Mouse (Mus musculus): ENCODE data around the gene Lrrc61. TPM values are rescaled to one million over a fixed set of nuclear protein-coding genes. Genes with fewer than 3 reads are reported as not detected.

Gene Lrrc61
- polyA plus RNA-seq, 1 experiment from 2014 or later = 9.6 TPM

DNA sequence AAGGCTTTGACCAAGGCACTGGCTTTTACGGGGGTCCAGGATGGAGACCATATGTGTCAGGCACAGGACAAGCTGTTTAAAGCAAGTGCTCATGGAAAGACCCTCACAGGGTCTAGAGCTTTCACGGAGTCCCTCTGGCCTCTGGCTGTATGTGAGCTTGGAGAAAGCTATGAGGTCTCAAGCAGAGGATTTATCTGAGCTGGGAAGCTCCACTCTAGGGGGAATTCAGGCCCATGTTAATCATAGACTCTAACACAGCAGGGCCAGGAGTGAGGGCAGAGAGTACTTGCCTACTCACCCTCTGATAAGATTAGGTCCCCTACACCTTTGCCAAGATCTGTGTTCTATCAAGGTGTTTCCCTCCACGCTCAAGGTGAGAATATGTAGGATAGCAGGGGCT lies 12.0 kb upstream of the Lrrc61 start:
- H3K4me2 ChIP-seq (ENCODE audit: low read depth, low read length) = no peak overlapping the region
- 77% methylated on average over 3 of the region's 3 CpGs for WGBS
- H3K9me3 ChIP-seq (replicated peaks; ENCODE audit: control insufficient read depth, low read length) = no peaks in the 10 kb centered on the region
- no peak overlapping the region for H3K4me3 ChIP-seq (replicated peaks; ENCODE audit: low read length)
- ATAC-seq (ENCODE audit: insufficient read depth, low FRiP score) = no peak
- H3K9ac ChIP-seq (ENCODE audit: low read length) = no peak overlapping the region
- no peaks in the 10 kb centered on the region for H3K36me3 ChIP-seq (ENCODE audit: control insufficient read depth, insufficient read depth, low read length)
- no peaks in the 10 kb centered on the region for H3K27me3 ChIP-seq (ENCODE audit: control insufficient read depth, insufficient read depth, low read length)
- H3K27ac ChIP-seq (ENCODE audit: low read length) = no peak overlapping the region
- 0 out of 2 replicates have a peak, but pooled peaks cover 9% of the 10 kb centered on the region for H3K4me1 ChIP-seq (ENCODE audit: control insufficient read depth, insufficient read depth, low read length)

DNA sequence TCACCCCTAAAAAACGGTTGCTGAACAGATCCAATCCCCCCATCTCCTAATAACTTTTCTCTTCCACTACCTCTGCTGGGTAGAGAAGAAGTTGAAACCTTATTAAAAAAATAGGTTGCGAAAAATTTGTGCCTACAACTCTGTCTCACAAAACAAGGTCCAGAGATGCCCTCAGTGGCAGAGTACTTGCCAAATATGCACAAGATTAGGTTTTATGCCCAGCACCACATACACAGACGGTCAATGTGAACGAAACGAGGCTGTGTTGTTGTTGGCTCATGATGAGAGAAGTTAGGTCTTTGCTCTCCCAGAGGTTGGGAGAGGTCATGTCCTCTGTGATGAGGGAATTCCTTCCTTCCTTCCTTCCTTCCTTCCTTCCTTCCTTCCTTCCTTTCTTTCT lies 9.3 kb upstream of the Lrrc61 start:
- Histone ChIP-seq H3K4me1 (ENCODE audit: control insufficient read depth, insufficient read depth, low read length) (0 out of 2 replicates have a peak, but pooled peaks cover 7% of the 10 kb centered on the region), H3K4me3 (replicated peaks; ENCODE audit: low read length) (no peak overlapping the region), H3K36me3 (ENCODE audit: control insufficient read depth, insufficient read depth, low read length) (no peaks in the 10 kb centered on the region), H3K9ac (ENCODE audit: low read length) (no peak overlapping the region), H3K27ac (ENCODE audit: low read length) (no peak overlapping the region), H3K9me3 (replicated peaks; ENCODE audit: control insufficient read depth, low read length) (no peaks in the 10 kb centered on the region), H3K27me3 (ENCODE audit: control insufficient read depth, insufficient read depth, low read length) (no peaks in the 10 kb centered on the region), H3K4me2 (ENCODE audit: low read depth, low read length) (no peak overlapping the region)
- 76% methylated on average over 5 of the region's 5 CpGs for WGBS
- no peak for ATAC-seq (ENCODE audit: insufficient read depth, low FRiP score)

- no peak overlapping the region for H3K4me2 ChIP-seq (ENCODE audit: low read depth, low read length)
- no peak overlapping the region for H3K4me3 ChIP-seq (replicated peaks; ENCODE audit: low read length)
- no peak overlapping the region for H3K27ac ChIP-seq (ENCODE audit: low read length)
- H3K36me3 ChIP-seq (ENCODE audit: control insufficient read depth, insufficient read depth, low read length) = no peaks in the 10 kb centered on the region
- H3K9me3 ChIP-seq (replicated peaks; ENCODE audit: control insufficient read depth, low read length) = no peaks in the 10 kb centered on the region
- 0 out of 2 replicates have a peak, but pooled peaks cover 7% of the 10 kb centered on the region for H3K4me1 ChIP-seq (ENCODE audit: control insufficient read depth, insufficient read depth, low read length)
- WGBS = 44% methylated on average over 1 of the region's 1 CpGs
- H3K9ac ChIP-seq (ENCODE audit: low read length) = no peak overlapping the region
- no peaks in the 10 kb centered on the region for H3K27me3 ChIP-seq (ENCODE audit: control insufficient read depth, insufficient read depth, low read length)
- no peak for ATAC-seq (ENCODE audit: insufficient read depth, low FRiP score)
Measured at GRCm38 (mm10) chr6:48546271-48546670, 8.3 kb upstream of the Lrrc61 start.

GRCm38 (mm10) chr6:48546858-48547257 lies 7.7 kb upstream of the Lrrc61 start:
- Histone ChIP-seq H3K27ac (ENCODE audit: low read length) (no peak overlapping the region), H3K27me3 (ENCODE audit: control insufficient read depth, insufficient read depth, low read length) (no peaks in the 10 kb centered on the region), H3K36me3 (ENCODE audit: control insufficient read depth, insufficient read depth, low read length) (no peaks in the 10 kb centered on the region), H3K9ac (ENCODE audit: low read length) (no peak overlapping the region), H3K4me3 (replicated peaks; ENCODE audit: low read length) (no peak overlapping the region), H3K4me1 (ENCODE audit: control insufficient read depth, insufficient read depth, low read length) (0 out of 2 replicates have a peak, but pooled peaks cover 4% of the 10 kb centered on the region), H3K9me3 (replicated peaks; ENCODE audit: control insufficient read depth, low read length) (no peaks in the 10 kb centered on the region), H3K4me2 (ENCODE audit: low read depth, low read length) (no peak overlapping the region)
- 38% methylated on average over 4 of the region's 4 CpGs for WGBS
- no peak for ATAC-seq (ENCODE audit: insufficient read depth, low FRiP score)

DNA sequence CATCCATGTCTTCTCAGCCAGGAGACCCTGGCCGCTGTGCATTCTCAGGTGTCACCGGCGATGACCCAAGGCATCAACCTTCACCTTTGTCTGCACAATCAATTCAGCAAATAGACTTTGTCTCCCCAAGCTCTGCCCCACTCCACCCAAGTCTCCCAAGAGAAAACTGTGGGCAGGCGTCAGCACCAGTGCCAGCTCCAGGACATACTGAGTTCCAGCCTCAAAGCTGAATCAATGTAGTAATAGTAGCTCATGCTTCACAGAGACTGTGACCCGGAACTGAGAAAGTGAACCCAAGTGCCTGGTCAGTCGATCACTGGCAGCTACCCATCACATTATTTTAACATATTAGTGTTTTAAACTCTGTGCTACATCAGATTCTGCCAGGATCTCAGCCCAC lies 6.3 kb upstream of the Lrrc61 start:
- 79% methylated on average over 6 of the region's 6 CpGs for WGBS
- H3K27me3 ChIP-seq (ENCODE audit: control insufficient read depth, insufficient read depth, low read length) = no peaks in the 10 kb centered on the region
- no peaks in the 10 kb centered on the region for H3K4me1 ChIP-seq (ENCODE audit: control insufficient read depth, insufficient read depth, low read length)
- no peak for ATAC-seq (ENCODE audit: insufficient read depth, low FRiP score)
- no peak overlapping the region for H3K27ac ChIP-seq (ENCODE audit: low read length)
- H3K4me2 ChIP-seq (ENCODE audit: low read depth, low read length) = no peak overlapping the region
- no peak overlapping the region for H3K4me3 ChIP-seq (replicated peaks; ENCODE audit: low read length)
- no peaks in the 10 kb centered on the region for H3K36me3 ChIP-seq (ENCODE audit: control insufficient read depth, insufficient read depth, low read length)
- H3K9ac ChIP-seq (ENCODE audit: low read length) = no peak overlapping the region
- H3K9me3 ChIP-seq (replicated peaks; ENCODE audit: control insufficient read depth, low read length) = no peaks in the 10 kb centered on the region

DNA sequence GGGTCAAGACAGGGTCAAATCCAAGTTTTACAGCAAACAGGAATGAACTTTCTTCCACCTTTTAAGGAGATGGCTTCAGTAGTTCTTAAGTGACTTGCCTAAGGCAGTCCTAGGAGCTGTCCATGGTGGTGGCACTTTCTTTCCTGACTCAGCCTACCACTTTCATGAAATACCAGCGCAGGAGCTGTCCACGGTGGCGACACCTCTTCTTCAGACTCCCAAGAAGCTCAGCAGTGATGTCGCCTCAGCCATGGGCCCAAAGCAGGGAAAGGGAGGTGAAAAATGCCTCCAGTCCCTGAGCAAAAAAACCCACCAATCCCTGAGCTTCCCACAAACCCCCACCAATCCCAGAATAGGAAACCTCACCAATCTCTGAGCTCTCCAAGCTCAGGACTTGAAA lies 1.7 kb upstream of the Lrrc61 start:
- H3K4me1 ChIP-seq (ENCODE audit: control insufficient read depth, insufficient read depth, low read length) = peaks cover 12% of the 10 kb centered on the region
- ATAC-seq (ENCODE audit: insufficient read depth, low FRiP score) = no peak
- no peak overlapping the region for H3K4me2 ChIP-seq (ENCODE audit: low read depth, low read length)
- 0 out of 2 replicates have a peak, but pooled peaks cover 3% of the 10 kb centered on the region for H3K36me3 ChIP-seq (ENCODE audit: control insufficient read depth, insufficient read depth, low read length)
- no peak overlapping the region for H3K4me3 ChIP-seq (replicated peaks; ENCODE audit: low read length)
- H3K27me3 ChIP-seq (ENCODE audit: control insufficient read depth, insufficient read depth, low read length) = no peaks in the 10 kb centered on the region
- no peaks in the 10 kb centered on the region for H3K9me3 ChIP-seq (replicated peaks; ENCODE audit: control insufficient read depth, low read length)
- H3K9ac ChIP-seq (ENCODE audit: low read length) = no peak overlapping the region
- 54% methylated on average over 4 of the region's 4 CpGs for WGBS
- H3K27ac ChIP-seq (ENCODE audit: low read length) = no peak overlapping the region

DNA sequence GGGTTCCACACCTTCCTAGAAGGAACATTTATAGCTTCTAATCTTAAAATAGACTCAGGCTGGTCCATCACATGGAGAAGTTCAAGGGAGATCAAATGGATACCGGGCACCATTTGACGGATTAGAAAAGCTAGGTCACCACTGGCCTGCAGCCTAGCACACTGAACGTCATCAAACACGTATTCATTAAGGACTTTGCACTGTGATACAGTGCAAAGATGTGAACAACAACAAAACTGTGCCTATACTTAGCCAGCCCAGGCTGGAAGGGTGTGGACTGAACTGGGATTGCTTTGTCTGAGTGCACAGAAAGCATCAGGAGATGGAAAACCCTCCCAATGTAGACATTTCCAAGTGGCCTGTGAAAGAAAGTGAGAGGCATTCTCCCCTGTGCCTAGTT lies 777 bp upstream of the Lrrc61 start:
- peak overlapping the region; percentile 90 for H3K4me2 ChIP-seq (ENCODE audit: low read depth, low read length)
- peaks cover 12% of the 10 kb centered on the region for H3K4me1 ChIP-seq (ENCODE audit: control insufficient read depth, insufficient read depth, low read length)
- peak overlapping the region; percentile 99 for H3K27ac ChIP-seq (ENCODE audit: low read length)
- H3K9ac ChIP-seq (ENCODE audit: low read length) = peak overlapping the region; percentile 80
- H3K27me3 ChIP-seq (ENCODE audit: control insufficient read depth, insufficient read depth, low read length) = no peaks in the 10 kb centered on the region
- WGBS = 79% methylated on average over 4 of the region's 4 CpGs
- H3K4me3 ChIP-seq (replicated peaks; ENCODE audit: low read length) = peak overlapping the region; percentile 62; the same call in 1 of the 2 replicates
- 0 out of 2 replicates have a peak, but pooled peaks cover 4% of the 10 kb centered on the region for H3K36me3 ChIP-seq (ENCODE audit: control insufficient read depth, insufficient read depth, low read length)
- H3K9me3 ChIP-seq (replicated peaks; ENCODE audit: control insufficient read depth, low read length) = no peaks in the 10 kb centered on the region
- no peak for ATAC-seq (ENCODE audit: insufficient read depth, low FRiP score)

DNA sequence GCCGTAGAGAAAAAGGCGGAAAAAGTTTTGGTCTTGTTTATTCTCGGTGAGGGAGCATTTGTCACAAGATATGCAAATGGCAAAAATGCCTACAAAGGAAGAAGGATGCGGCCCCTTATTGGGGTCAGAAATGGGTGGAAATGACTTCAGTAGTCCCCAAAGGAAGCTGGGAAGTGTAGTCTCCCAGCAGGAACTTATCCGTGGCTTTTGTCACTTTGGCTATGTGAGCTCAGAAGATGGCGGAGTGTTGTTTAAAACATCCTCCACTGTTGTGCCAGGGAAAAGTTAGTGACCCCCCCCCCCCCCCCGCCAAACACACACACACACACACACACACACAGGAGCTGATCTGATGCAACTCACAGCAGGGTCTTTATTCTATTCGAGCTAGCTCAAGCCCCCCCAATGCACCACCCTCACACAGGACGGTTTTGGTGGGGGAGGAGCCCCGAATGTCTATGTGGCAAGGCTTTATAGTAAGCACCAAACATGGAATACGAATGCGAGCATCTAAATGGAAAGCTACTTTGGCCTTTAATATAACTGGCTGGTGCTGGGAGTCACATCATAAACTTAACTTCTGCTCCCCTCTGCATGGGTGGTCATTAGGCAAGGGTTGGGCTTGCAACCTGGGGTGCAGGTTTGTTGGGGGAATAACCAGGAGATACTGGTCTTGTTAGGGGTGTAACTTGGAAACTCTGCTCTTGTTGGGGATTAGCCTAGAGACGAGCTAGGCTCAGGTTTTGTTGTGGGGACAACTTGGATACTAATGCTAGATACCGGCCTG lies 701 bp downstream of the Lrrc61 start:
- Histone ChIP-seq H3K4me2 (ENCODE audit: low read depth, low read length) (peak overlapping the region; percentile 90), H3K4me3 (replicated peaks; ENCODE audit: low read length) (peak overlapping the region; percentile 62), H3K27me3 (ENCODE audit: control insufficient read depth, insufficient read depth, low read length) (no peaks in the 10 kb centered on the region), H3K9me3 (replicated peaks; ENCODE audit: control insufficient read depth, low read length) (no peaks in the 10 kb centered on the region), H3K27ac (ENCODE audit: low read length) (peak overlapping the region; percentile 99), H3K36me3 (ENCODE audit: control insufficient read depth, insufficient read depth, low read length) (0 out of 2 replicates have a peak, but pooled peaks cover 4% of the 10 kb centered on the region), H3K4me1 (ENCODE audit: control insufficient read depth, insufficient read depth, low read length) (peaks cover 12% of the 10 kb centered on the region), H3K9ac (ENCODE audit: low read length) (peak overlapping the region; percentile 80)
- WGBS = 22% methylated on average over 14 of the region's 14 CpGs
- peak; percentile 82 for ATAC-seq (ENCODE audit: insufficient read depth, low FRiP score)

GRCm38 (mm10) chr6:48555956-48556355 lies 1.4 kb downstream of the Lrrc61 start:
- Histone ChIP-seq H3K4me2 (ENCODE audit: low read depth, low read length) (no peak overlapping the region), H3K4me1 (ENCODE audit: control insufficient read depth, insufficient read depth, low read length) (peaks cover 12% of the 10 kb centered on the region), H3K27ac (ENCODE audit: low read length) (no peak overlapping the region), H3K9me3 (replicated peaks; ENCODE audit: control insufficient read depth, low read length) (no peaks in the 10 kb centered on the region), H3K9ac (ENCODE audit: low read length) (no peak overlapping the region), H3K27me3 (ENCODE audit: control insufficient read depth, insufficient read depth, low read length) (no peaks in the 10 kb centered on the region), H3K4me3 (replicated peaks; ENCODE audit: low read length) (no peak overlapping the region), H3K36me3 (ENCODE audit: control insufficient read depth, insufficient read depth, low read length) (0 out of 2 replicates have a peak, but pooled peaks cover 4% of the 10 kb centered on the region)
- no peak for ATAC-seq (ENCODE audit: insufficient read depth, low FRiP score)
- 80% methylated on average over 3 of the region's 3 CpGs for WGBS
